Mouse (Mus musculus): Measurements from ENCODE around the gene 1600002K03Rik. TPM values are rescaled to one million over a fixed set of nuclear protein-coding genes. Genes with fewer than 3 reads are reported as not detected.

Gene 1600002K03Rik
- polyA plus RNA-seq (2012; rRNA removed) (10.9 and 15.5 TPM in 2 replicates), polyA plus RNA-seq (2014; fragmentation: Nextera tagmentation; extraction: Ambion mirVana) (8.5 and 12.8 TPM in 2 replicates)

- 9% methylated on average over 34 of the region's 35 CpGs for WGBS
These were observed at the start of gene 1600002K03Rik for GRCm38 (mm10) chr10:80172527-80173292. TSS of gene 1600002K03Rik (plus strand) at chr10:80172944.

GRCm38 (mm10) chr10:80123932-80124562, 48.7 kb upstream of the 1600002K03Rik start:
- Histone ChIP-seq H3K4me2 (replicated peaks; ENCODE audit: low read depth, low read length, severe bottlenecking) (no peak overlapping the region), H3K4me1 (ENCODE audit: control insufficient read depth, insufficient read depth, low read length) (no peaks in the 10 kb centered on the region), H3K36me3 (ENCODE audit: control insufficient read depth, insufficient read depth, low read length) (peaks cover 70% of the 10 kb centered on the region), H3K9me3 (ENCODE audit: control insufficient read depth, low read length) (no peaks in the 10 kb centered on the region), H3K4me3 (replicated peaks; ENCODE audit: low read length) (no peak overlapping the region), H3K27ac (replicated peaks; ENCODE audit: low read depth, low read length) (no peak overlapping the region), H3K27me3 (ENCODE audit: control insufficient read depth, insufficient read depth, low read length) (no peaks in the 10 kb centered on the region), H3K9ac (ENCODE audit: low read depth, low read length, severe bottlenecking) (no peak overlapping the region)
- ATAC-seq (ENCODE audit: low FRiP score, low read depth) (no peak), DNase-seq (ENCODE audit: low spot score) (no peak)
- TF ChIP-seq POLR2A (IDR thresholded peaks at IDR 0.05; ENCODE audit: borderline replicate concordance, extremely low read depth, insufficient read depth, insufficient read length) = no peak
- WGBS = 85% methylated on average over 9 of the region's 9 CpGs

More at GRCm38 (mm10) chr10:80172527-80173292, at the start of gene 1600002K03Rik:
- Histone ChIP-seq H3K4me3 (replicated peaks; ENCODE audit: low read length) (peak within 1 kb of the TSS; percentile 52), H3K27ac (replicated peaks; ENCODE audit: low read depth, low read length) (peak within 1 kb of the TSS; percentile 55), H3K9ac (ENCODE audit: low read depth, low read length, severe bottlenecking) (peak within 1 kb of the TSS; percentile 56), H3K4me1 (ENCODE audit: control insufficient read depth, insufficient read depth, low read length) (peaks cover 15% of the 10 kb centered on the region), H3K4me2 (replicated peaks; ENCODE audit: low read depth, low read length, severe bottlenecking) (peak within 1 kb of the TSS; percentile 63), H3K36me3 (ENCODE audit: control insufficient read depth, insufficient read depth, low read length) (peaks cover 28% of the 10 kb centered on the region), H3K27me3 (ENCODE audit: control insufficient read depth, insufficient read depth, low read length) (no peaks in the 10 kb centered on the region), H3K9me3 (ENCODE audit: control insufficient read depth, low read length) (no peaks in the 10 kb centered on the region)
- ATAC-seq (ENCODE audit: low FRiP score, low read depth) (peak; percentile 77), DNase-seq (ENCODE audit: low spot score) (peak; percentile 93)
- TF ChIP-seq POLR2A (IDR thresholded peaks at IDR 0.05; ENCODE audit: borderline replicate concordance, extremely low read depth, insufficient read depth, insufficient read length) = peak; percentile 26; the same call in 1 of the 2 replicates

- Histone ChIP-seq H3K4me1 (ENCODE audit: control insufficient read depth, insufficient read depth, low read length) (peaks cover 10% of the 10 kb centered on the region; the same call in 1 of the 2 replicates), H3K4me3 (replicated peaks; ENCODE audit: low read length) (no peak overlapping the region), H3K9ac (ENCODE audit: low read depth, low read length, severe bottlenecking) (no peak overlapping the region), H3K27ac (replicated peaks; ENCODE audit: low read depth, low read length) (no peak overlapping the region), H3K27me3 (ENCODE audit: control insufficient read depth, insufficient read depth, low read length) (no peaks in the 10 kb centered on the region), H3K9me3 (ENCODE audit: control insufficient read depth, low read length) (no peaks in the 10 kb centered on the region), H3K36me3 (ENCODE audit: control insufficient read depth, insufficient read depth, low read length) (peaks cover 86% of the 10 kb centered on the region), H3K4me2 (replicated peaks; ENCODE audit: low read depth, low read length, severe bottlenecking) (no peak overlapping the region)
- ATAC-seq (ENCODE audit: low FRiP score, low read depth) = no peak
- DNase-seq (ENCODE audit: low spot score) = no peak
- WGBS = 92% methylated on average over 7 of the region's 8 CpGs
- TF ChIP-seq POLR2A (IDR thresholded peaks at IDR 0.05; ENCODE audit: borderline replicate concordance, extremely low read depth, insufficient read depth, insufficient read length) = no peak
These were observed 44.8 kb upstream of the 1600002K03Rik start for GRCm38 (mm10) chr10:80127920-80128319.

- Histone ChIP-seq H3K9ac (ENCODE audit: low read depth, low read length, severe bottlenecking) (no peak overlapping the region), H3K4me3 (replicated peaks; ENCODE audit: low read length) (no peak overlapping the region), H3K4me2 (replicated peaks; ENCODE audit: low read depth, low read length, severe bottlenecking) (no peak overlapping the region), H3K36me3 (ENCODE audit: control insufficient read depth, insufficient read depth, low read length) (peaks cover 98% of the 10 kb centered on the region), H3K27me3 (ENCODE audit: control insufficient read depth, insufficient read depth, low read length) (no peaks in the 10 kb centered on the region), H3K27ac (replicated peaks; ENCODE audit: low read depth, low read length) (no peak overlapping the region), H3K4me1 (ENCODE audit: control insufficient read depth, insufficient read depth, low read length) (peaks cover 10% of the 10 kb centered on the region; the same call in 1 of the 2 replicates), H3K9me3 (ENCODE audit: control insufficient read depth, low read length) (no peaks in the 10 kb centered on the region)
- ATAC-seq (ENCODE audit: low FRiP score, low read depth) = no peak
- WGBS = 91% methylated on average over 9 of the region's 9 CpGs
- no peak for TF ChIP-seq POLR2A (IDR thresholded peaks at IDR 0.05; ENCODE audit: borderline replicate concordance, extremely low read depth, insufficient read depth, insufficient read length)
- DNase-seq (ENCODE audit: low spot score) = no peak
These were observed 42.9 kb upstream of the 1600002K03Rik start for GRCm38 (mm10) chr10:80129846-80130245.

- Histone ChIP-seq H3K27me3 (ENCODE audit: control insufficient read depth, insufficient read depth, low read length) (no peaks in the 10 kb centered on the region), H3K9me3 (ENCODE audit: control insufficient read depth, low read length) (no peaks in the 10 kb centered on the region), H3K4me3 (replicated peaks; ENCODE audit: low read length) (no peak overlapping the region), H3K27ac (replicated peaks; ENCODE audit: low read depth, low read length) (no peak overlapping the region), H3K36me3 (ENCODE audit: control insufficient read depth, insufficient read depth, low read length) (peaks cover 96% of the 10 kb centered on the region), H3K4me1 (ENCODE audit: control insufficient read depth, insufficient read depth, low read length) (peaks cover 10% of the 10 kb centered on the region; the same call in 1 of the 2 replicates), H3K9ac (ENCODE audit: low read depth, low read length, severe bottlenecking) (no peak overlapping the region), H3K4me2 (replicated peaks; ENCODE audit: low read depth, low read length, severe bottlenecking) (no peak overlapping the region)
- DNase-seq (ENCODE audit: low spot score) (no peak), ATAC-seq (ENCODE audit: low FRiP score, low read depth) (no peak)
- 80% methylated on average over 18 of the region's 18 CpGs for WGBS
- no peak for TF ChIP-seq POLR2A (IDR thresholded peaks at IDR 0.05; ENCODE audit: borderline replicate concordance, extremely low read depth, insufficient read depth, insufficient read length)
These were observed 42.2 kb upstream of the 1600002K03Rik start for GRCm38 (mm10) chr10:80130403-80131031.
